Mouse (Mus musculus) limb, embryonic 14.5 days (tissue): Measurements from ENCODE around the gene Rnf213. TPM values are rescaled to one million over a fixed set of nuclear protein-coding genes. Genes with fewer than 3 reads are reported as not detected.

Experiments
- ATAC-seq: fragments of 200-750 bp; cut with Nextera tagmentation; 2 replicates; pipeline ENCODE4 v1.8.0; 2017; ENCODE audit warnings: low read depth, moderate number of reproducible peaks, moderate TSS enrichment; ENCODE audit not compliant: low FRiP score
- DNase-seq: peaks from one replicate; pipeline ENCODE4 v3.0.0-alpha.2; 2015; ENCODE audit warnings: low spot score
- H3K27ac ChIP-seq: fragments of 300-500 bp; sonication (generic); replicated peaks from 2 replicates; pipeline ENCODE4 v1.5.1; 2014; ENCODE audit warnings: low read depth, mild to moderate bottlenecking, low read length, moderate library complexity, mixed read lengths
- H3K27me3 ChIP-seq: fragments of 300-500 bp; sonication (generic); 2 replicates; pipeline ENCODE4 v1.6.1; 2014; ENCODE audit warnings: low read length, mixed read lengths; ENCODE audit not compliant: control insufficient read depth, insufficient read depth
- H3K36me3 ChIP-seq: fragments of 300-500 bp; sonication (generic); 2 replicates; pipeline ENCODE4 v1.6.1; 2014; ENCODE audit warnings: mild to moderate bottlenecking, low read length, moderate library complexity, mixed read lengths; ENCODE audit not compliant: control insufficient read depth, insufficient read depth
- H3K4me1 ChIP-seq: fragments of 300-500 bp; sonication (generic); 2 replicates; pipeline ENCODE4 v1.6.1; 2014; ENCODE audit warnings: antibody characterized with exemption, low read length, mixed read lengths; ENCODE audit not compliant: control insufficient read depth, insufficient read depth
- H3K4me2 ChIP-seq: fragments of 300-500 bp; sonication (generic); replicated peaks from 2 replicates; pipeline ENCODE4 v1.6.1; 2014; ENCODE audit warnings: low read depth, mild to moderate bottlenecking, low read length, moderate library complexity; ENCODE audit not compliant: severe bottlenecking
- H3K4me3 ChIP-seq: fragments of 300-500 bp; sonication (generic); replicated peaks from 2 replicates; pipeline ENCODE4 v1.5.1; 2014; ENCODE audit warnings: low read length
- H3K9ac ChIP-seq: fragments of 300-500 bp; sonication (generic); 2 replicates; pipeline ENCODE4 v1.6.1; 2014; ENCODE audit warnings: mild to moderate bottlenecking, low read depth, low read length, moderate library complexity; ENCODE audit not compliant: severe bottlenecking
- H3K9me3 ChIP-seq: fragments of 300-500 bp; sonication (generic); 2 replicates; pipeline ENCODE4 v1.6.1; 2016; ENCODE audit warnings: low read length; ENCODE audit not compliant: control insufficient read depth
- POLR2A ChIP-seq: fragments of 200-500 bp; IDR thresholded peaks from 2 replicates; pipeline ENCODE4 v1.8.0; 2012; ENCODE audit warnings: inconsistent platforms, mild to moderate bottlenecking, moderate library complexity, borderline replicate concordance; ENCODE audit not compliant: insufficient read depth, insufficient read length; ENCODE audit errors: extremely low read depth
- WGBS: fragments of 180-500 bp; shearing (Covaris S2); extraction: QIAGEN DNeasy Blood & Tissue Kit; methylation state at CpG from one replicate; pipeline ENCODE4 v1.1.7; 2014; 5-methylcytosine and 5-hydroxymethylcytosine counted together
- polyA plus RNA-seq, 2 experiments: library from polyadenylated mRNA; depleted of rRNA in 1 of 2; stranded (reverse) in 1 of 2; unstranded in 1 of 2; fragments of >200 nt; fragmentation: Nextera tagmentation in 1 of 2; extraction: Ambion mirVana in 1 of 2; gene quantifications; 2 replicates each; pipeline versions ENCODE4 v1.2.1 to v1.2.3; 2012 to 2014

The Rnf213 gene
- polyA plus RNA-seq, 2 experiments, result 5.8 to 9.5 TPM

DNA sequence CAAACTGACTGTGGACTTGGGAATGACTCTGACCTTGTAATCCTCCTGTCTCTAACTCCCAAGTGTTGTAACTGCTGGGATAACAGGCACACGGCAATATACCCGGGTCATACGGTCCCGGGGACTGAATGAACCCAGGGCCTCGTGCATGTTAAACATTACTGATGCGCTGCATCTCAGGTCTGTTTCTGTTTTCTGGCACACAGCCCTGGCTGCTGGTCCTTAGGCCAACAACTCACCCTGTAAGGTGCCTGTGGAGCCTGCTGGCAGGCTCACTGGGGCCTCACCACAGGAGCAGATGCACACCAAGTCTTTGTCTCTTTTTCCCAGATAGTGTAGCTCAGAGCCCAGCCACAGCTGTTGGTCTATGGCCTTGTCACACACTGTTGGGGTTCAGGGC, 14.5 kb downstream of the Rnf213 start:
- no peak for DNase-seq
- WGBS, result 85% methylated on average over 6 of the region's 6 CpGs
- peaks cover 4% of the 10 kb centered on the region; the same call in 1 of the 2 replicates for H3K36me3 ChIP-seq
- no peak overlapping the region for H3K4me3 ChIP-seq
- H3K27me3 ChIP-seq, result no peaks in the 10 kb centered on the region
- H3K4me2 ChIP-seq, result no peak overlapping the region
- H3K4me1 ChIP-seq, result no peaks in the 10 kb centered on the region
- no peak overlapping the region for H3K9ac ChIP-seq
- TF ChIP-seq POLR2A, result no peak
- H3K27ac ChIP-seq, result no peak overlapping the region
- no peaks in the 10 kb centered on the region for H3K9me3 ChIP-seq
- no peak for ATAC-seq

DNA sequence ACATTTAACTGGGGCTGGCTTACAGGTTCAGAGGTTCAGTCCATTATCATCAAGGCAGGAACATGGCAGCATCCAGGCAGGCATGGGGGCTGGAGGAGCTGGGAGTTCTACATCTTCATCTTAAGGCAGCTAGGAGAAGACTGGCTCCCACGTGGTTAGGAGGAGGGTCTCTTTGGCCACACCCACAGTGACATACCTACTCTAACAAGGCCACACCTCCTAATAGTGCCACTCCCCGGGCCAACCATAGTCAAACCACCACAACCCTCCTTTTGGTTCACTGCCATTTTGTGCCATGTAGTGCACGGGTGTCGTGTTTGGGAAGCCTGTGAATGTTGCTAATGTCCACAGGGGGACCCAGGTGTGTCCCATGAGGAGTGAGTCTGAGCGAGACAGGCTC, 15.1 kb downstream of the Rnf213 start:
- H3K9me3 ChIP-seq, result no peaks in the 10 kb centered on the region
- H3K27me3 ChIP-seq, result no peaks in the 10 kb centered on the region
- no peak overlapping the region for H3K4me3 ChIP-seq
- H3K4me1 ChIP-seq, result no peaks in the 10 kb centered on the region
- H3K36me3 ChIP-seq, result peaks cover 4% of the 10 kb centered on the region; the same call in 1 of the 2 replicates
- WGBS, result 54% methylated on average over 5 of the region's 5 CpGs
- H3K27ac ChIP-seq, result no peak overlapping the region
- no peak for DNase-seq
- ATAC-seq, result no peak
- TF ChIP-seq POLR2A, result no peak
- no peak overlapping the region for H3K9ac ChIP-seq
- H3K4me2 ChIP-seq, result no peak overlapping the region

DNA sequence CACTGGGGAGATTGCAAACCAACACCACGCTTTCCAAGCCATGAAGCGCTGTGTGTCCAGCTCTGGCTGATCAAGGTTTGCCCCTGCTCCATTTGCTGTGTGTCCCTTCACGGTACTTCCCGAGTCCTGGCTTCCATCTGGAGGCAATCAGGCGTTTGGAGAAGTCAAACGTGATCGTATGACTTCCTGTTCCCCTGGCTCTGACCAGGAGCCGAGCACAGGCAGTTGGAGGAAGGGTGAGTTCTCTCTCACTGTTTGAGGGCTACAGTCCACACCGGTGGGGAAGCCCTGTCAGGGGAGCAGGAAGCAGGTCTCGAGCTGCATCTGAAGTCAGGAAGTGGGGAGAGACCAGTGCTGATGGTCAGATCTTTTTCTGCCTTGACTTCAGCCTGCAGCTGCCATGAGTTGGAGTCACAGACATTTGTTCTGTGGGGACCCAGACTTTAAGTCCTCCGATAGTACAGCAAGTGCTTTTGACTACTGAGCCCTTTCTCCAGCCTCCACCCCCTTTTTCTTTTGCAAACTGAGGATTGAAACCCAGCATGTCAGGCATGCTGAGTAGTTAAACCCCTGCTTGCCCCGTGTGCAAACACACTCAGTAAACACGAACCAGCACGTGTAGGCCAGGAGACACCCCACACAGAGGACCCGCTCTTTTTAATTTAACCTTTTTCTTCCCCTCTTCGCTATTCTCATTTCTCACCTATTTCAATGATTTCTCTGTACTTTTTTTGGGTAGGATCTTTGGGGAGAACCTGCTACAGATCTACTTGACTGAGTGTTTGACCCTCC, 26.6 kb downstream of the Rnf213 start:
- ATAC-seq (no peak; the same call in 1 of the 2 replicates), DNase-seq (peak; percentile 13)
- TF ChIP-seq POLR2A, result no peak
- peaks cover 6% of the 10 kb centered on the region; the same call in 1 of the 2 replicates for H3K36me3 ChIP-seq
- no peak overlapping the region for H3K4me2 ChIP-seq
- H3K4me3 ChIP-seq, result no peak overlapping the region
- peaks cover 8% of the 10 kb centered on the region for H3K4me1 ChIP-seq
- peak overlapping the region; percentile 25; the same call in 1 of the 2 replicates for H3K9ac ChIP-seq
- 35% methylated on average over 16 of the region's 16 CpGs for WGBS
- H3K27me3 ChIP-seq, result no peaks in the 10 kb centered on the region
- H3K9me3 ChIP-seq, result no peaks in the 10 kb centered on the region
- H3K27ac ChIP-seq, result peak overlapping the region; percentile 72; the same call in 1 of the 2 replicates

GRCm38 (mm10) chr11:119420426-119420825, 27.5 kb downstream of the Rnf213 start:
- peaks cover 8% of the 10 kb centered on the region for H3K4me1 ChIP-seq
- no peak for ATAC-seq
- H3K4me3 ChIP-seq, result no peak overlapping the region
- 83% methylated on average over 5 of the region's 5 CpGs for WGBS
- no peak overlapping the region for H3K27ac ChIP-seq
- no peak overlapping the region for H3K9ac ChIP-seq
- H3K27me3 ChIP-seq, result no peaks in the 10 kb centered on the region
- no peak for DNase-seq
- peaks cover 6% of the 10 kb centered on the region; the same call in 1 of the 2 replicates for H3K36me3 ChIP-seq
- H3K4me2 ChIP-seq, result no peak overlapping the region
- no peaks in the 10 kb centered on the region for H3K9me3 ChIP-seq
- no peak for TF ChIP-seq POLR2A

DNA sequence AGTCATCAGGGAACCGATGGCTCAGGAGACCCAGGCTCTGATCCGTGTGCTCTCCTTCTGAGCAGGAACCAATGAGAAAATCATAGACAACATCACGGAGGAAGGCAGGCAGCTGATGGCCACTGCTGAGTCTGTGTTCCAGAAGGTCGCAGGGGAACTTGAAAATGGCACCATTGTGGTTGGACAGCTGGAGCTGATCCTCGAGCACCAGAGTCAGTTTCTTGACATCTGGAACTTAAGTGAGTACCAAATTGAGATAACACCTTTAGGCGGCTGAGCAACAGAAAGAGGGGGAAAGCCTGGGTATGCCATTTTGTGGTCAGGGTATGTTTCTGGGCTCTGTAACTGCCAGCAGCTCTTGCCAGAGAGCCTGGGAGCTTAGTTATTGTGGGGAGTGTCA, 34.5 kb downstream of the Rnf213 start:
- DNase-seq, result no peak
- Histone ChIP-seq H3K27me3 (no peaks in the 10 kb centered on the region), H3K4me2 (no peak overlapping the region), H3K4me1 (no peaks in the 10 kb centered on the region), H3K36me3 (0 out of 2 replicates have a peak, but pooled peaks cover 4% of the 10 kb centered on the region), H3K4me3 (no peak overlapping the region), H3K9ac (no peak overlapping the region), H3K9me3 (no peaks in the 10 kb centered on the region), H3K27ac (no peak overlapping the region)
- TF ChIP-seq POLR2A, result no peak
- 79% methylated on average over 6 of the region's 6 CpGs for WGBS
- ATAC-seq, result no peak
